Mouse (Mus musculus) neural tube, embryonic 14.5 days (tissue): ENCODE data around the gene Myo1e. TPM values are rescaled to one million over a fixed set of nuclear protein-coding genes. Genes with fewer than 3 reads are reported as not detected.

Experiments used
- ATAC-seq: fragments of 200-750 bp; cut with Nextera tagmentation; 2 replicates; pipeline ENCODE4 v1.8.0; 2017; ENCODE audit warnings: low read depth, mild to moderate bottlenecking, moderate TSS enrichment, moderate library complexity
- H3K27ac ChIP-seq: fragments of 300-500 bp; sonication (generic); 2 replicates; pipeline ENCODE4 v1.5.1; 2014; ENCODE audit warnings: low read depth, mild to moderate bottlenecking, control low read depth, low read length, moderate library complexity, mixed read lengths
- H3K27me3 ChIP-seq: fragments of 300-500 bp; sonication (generic); 2 replicates; pipeline ENCODE4 v1.6.1; 2014; ENCODE audit warnings: low read length; ENCODE audit not compliant: control insufficient read depth, insufficient read depth
- H3K36me3 ChIP-seq: fragments of 300-500 bp; sonication (generic); 2 replicates; pipeline ENCODE4 v1.6.1; 2014; ENCODE audit warnings: low read length, mixed read lengths; ENCODE audit not compliant: control insufficient read depth, insufficient read depth
- H3K4me1 ChIP-seq: fragments of 300-500 bp; sonication (generic); 2 replicates; pipeline ENCODE4 v1.6.1; 2014; ENCODE audit warnings: low read length; ENCODE audit not compliant: control insufficient read depth, insufficient read depth
- H3K4me2 ChIP-seq: fragments of 300-500 bp; sonication (generic); 2 replicates; pipeline ENCODE4 v1.6.1; 2014; ENCODE audit warnings: mild to moderate bottlenecking, low read depth, low read length, control low read depth
- H3K4me3 ChIP-seq: fragments of 300-500 bp; sonication (generic); 2 replicates; pipeline ENCODE4 v1.5.1; 2014; ENCODE audit warnings: low read depth, low read length, control low read depth, mixed read lengths
- H3K9ac ChIP-seq: fragments of 300-500 bp; sonication (generic); replicated peaks from 2 replicates; pipeline ENCODE4 v1.6.1; 2014; ENCODE audit warnings: low read depth, mild to moderate bottlenecking, control low read depth, low read length, mixed read lengths
- H3K9me3 ChIP-seq: fragments of 300-500 bp; sonication (generic); 2 replicates; pipeline ENCODE4 v1.6.1; 2016; ENCODE audit warnings: low read length; ENCODE audit not compliant: control insufficient read depth
- WGBS: fragments of 180-500 bp; shearing (Covaris S2); extraction: QIAGEN DNeasy Blood & Tissue Kit; methylation state at CpG from one replicate; pipeline ENCODE4 v1.1.7; 2014; 5-methylcytosine and 5-hydroxymethylcytosine counted together
- polyA plus RNA-seq: library from polyadenylated mRNA; unstranded; fragments of >200 nt; fragmentation: Nextera tagmentation; extraction: Ambion mirVana; gene quantifications from 2 replicates; pipeline ENCODE4 v1.2.1, GENCODE M21; 2014

Gene Myo1e
- polyA plus RNA-seq, 1 experiment from 2014 or later, result 3.6 TPM

DNA sequence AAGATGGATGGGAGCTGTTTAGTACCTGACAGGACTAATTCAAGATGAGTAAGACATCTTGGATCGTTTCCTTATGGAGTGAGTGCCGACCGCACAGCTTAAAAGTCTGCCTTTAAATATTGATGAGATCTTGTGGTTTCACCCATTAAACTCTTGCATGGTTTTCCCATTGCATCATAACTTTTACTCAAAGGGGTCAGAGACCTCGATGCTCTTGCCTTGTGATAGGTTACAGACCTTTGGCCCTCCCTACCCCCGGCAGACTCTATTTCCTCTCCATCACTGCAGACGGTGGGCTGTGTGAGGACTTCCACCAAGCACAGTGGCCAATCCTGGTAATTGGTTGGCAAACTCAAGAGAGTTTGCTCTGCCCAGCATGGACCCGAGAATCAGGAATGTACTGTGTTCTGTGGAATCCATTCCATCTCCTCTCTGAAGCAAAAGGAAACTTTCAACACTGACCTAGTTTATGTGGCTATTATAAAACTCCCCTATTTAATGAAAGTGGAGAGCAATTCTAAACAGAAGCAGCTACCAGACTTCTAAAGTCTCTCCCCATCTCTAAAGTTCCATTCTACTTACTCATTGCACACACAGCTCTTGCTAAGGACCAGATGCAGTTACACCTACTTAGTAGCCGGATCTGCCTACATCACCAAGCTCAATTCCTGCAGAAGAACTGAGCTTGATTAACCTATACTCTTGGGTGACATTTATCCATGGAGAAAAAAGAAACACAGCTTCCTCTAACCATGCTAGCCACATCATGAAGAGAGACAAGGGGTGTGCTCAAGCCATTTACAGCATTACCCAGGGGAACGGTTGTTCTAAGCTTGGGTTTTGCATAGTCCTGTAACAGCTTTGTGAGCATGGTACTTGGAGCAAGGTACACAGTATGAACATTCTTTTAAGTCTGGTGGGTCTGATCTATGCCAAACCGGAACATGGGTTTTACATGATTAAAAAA lies 25.2 kb downstream of the Myo1e start:
- H3K9ac ChIP-seq, result no peak overlapping the region
- WGBS, result 86% methylated on average over 10 of the region's 10 CpGs
- H3K27ac ChIP-seq, result no peak overlapping the region
- H3K4me2 ChIP-seq, result no peak overlapping the region
- ATAC-seq, result no peak
- no peak overlapping the region for H3K4me3 ChIP-seq
- no peaks in the 10 kb centered on the region for H3K4me1 ChIP-seq
- no peaks in the 10 kb centered on the region for H3K27me3 ChIP-seq
- no peaks in the 10 kb centered on the region for H3K36me3 ChIP-seq
- H3K9me3 ChIP-seq, result no peaks in the 10 kb centered on the region

DNA sequence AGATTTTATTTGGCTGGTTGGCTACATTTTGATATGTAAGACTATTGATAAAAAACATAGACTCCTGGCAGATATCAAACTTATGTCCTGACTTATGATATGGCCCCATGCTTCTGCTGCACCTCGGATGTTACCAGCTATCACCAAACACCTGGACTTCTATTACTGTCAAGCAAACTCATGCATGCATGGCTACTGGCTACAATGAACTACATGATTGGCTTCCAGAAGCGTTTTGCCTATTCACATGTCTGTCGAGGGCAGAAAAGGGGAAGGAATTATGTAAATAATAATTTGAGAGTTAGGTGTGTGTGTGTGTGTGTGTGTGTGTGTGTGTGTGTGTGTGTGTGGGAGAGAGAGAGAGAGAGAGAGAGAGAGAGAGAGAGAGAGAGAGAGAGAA lies 30.0 kb downstream of the Myo1e start:
- Histone ChIP-seq H3K9ac (no peak overlapping the region), H3K9me3 (no peaks in the 10 kb centered on the region), H3K4me2 (no peak overlapping the region), H3K4me3 (no peak overlapping the region), H3K27me3 (no peaks in the 10 kb centered on the region), H3K27ac (no peak overlapping the region), H3K36me3 (no peaks in the 10 kb centered on the region), H3K4me1 (no peaks in the 10 kb centered on the region)
- ATAC-seq, result no peak
- WGBS, result 92% methylated on average over 3 of the region's 3 CpGs

DNA sequence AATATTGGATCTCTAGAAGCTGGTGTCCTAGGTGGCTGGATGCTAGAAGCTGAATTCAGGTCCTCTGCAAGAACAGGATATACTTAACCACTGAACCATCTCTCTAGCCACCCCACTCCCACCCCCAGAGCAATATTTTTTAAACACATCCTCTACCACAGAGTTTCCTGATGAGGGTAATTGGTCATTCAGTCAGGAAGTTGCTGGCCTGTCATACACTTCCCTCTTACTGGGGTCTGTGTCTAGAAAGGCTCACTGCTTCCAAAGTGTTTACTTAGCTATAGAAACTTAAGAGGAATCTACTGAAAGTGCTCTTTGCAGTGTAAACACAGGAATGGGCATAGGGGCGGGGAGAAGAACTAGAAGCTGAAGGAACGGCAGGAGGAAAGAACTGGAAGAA lies 30.4 kb downstream of the Myo1e start:
- H3K4me3 ChIP-seq, result no peak overlapping the region
- H3K36me3 ChIP-seq, result no peaks in the 10 kb centered on the region
- no peaks in the 10 kb centered on the region for H3K4me1 ChIP-seq
- H3K9ac ChIP-seq, result no peak overlapping the region
- no peaks in the 10 kb centered on the region for H3K9me3 ChIP-seq
- H3K27ac ChIP-seq, result no peak overlapping the region
- WGBS, result 76% methylated on average over 2 of the region's 2 CpGs
- no peak overlapping the region for H3K4me2 ChIP-seq
- no peaks in the 10 kb centered on the region for H3K27me3 ChIP-seq
- no peak for ATAC-seq

DNA sequence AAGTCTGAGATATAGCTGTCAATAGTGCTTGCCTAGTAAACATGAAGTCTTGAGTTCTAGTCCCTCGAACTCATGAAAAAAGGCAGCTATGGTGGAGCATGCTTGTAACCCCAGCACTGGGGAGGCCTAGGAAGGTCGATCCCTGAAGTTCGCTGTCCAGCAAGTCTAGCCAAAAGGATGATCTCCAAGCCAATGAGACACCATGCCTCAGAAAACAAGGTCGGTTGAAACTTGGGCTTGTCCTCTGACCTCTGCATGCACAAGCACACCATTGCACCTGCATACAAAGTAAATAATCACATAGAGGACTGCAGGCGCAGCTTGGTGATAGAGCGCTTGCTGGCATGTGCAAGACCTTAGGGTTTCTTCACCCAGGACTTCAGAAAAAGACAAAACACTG lies 31.2 kb downstream of the Myo1e start:
- H3K4me1 ChIP-seq, result no peaks in the 10 kb centered on the region
- 95% methylated on average over 6 of the region's 6 CpGs for WGBS
- H3K9me3 ChIP-seq, result no peaks in the 10 kb centered on the region
- H3K27ac ChIP-seq, result no peak overlapping the region
- H3K27me3 ChIP-seq, result no peaks in the 10 kb centered on the region
- no peak overlapping the region for H3K9ac ChIP-seq
- H3K4me2 ChIP-seq, result no peak overlapping the region
- no peak for ATAC-seq
- no peaks in the 10 kb centered on the region for H3K36me3 ChIP-seq
- H3K4me3 ChIP-seq, result no peak overlapping the region

DNA sequence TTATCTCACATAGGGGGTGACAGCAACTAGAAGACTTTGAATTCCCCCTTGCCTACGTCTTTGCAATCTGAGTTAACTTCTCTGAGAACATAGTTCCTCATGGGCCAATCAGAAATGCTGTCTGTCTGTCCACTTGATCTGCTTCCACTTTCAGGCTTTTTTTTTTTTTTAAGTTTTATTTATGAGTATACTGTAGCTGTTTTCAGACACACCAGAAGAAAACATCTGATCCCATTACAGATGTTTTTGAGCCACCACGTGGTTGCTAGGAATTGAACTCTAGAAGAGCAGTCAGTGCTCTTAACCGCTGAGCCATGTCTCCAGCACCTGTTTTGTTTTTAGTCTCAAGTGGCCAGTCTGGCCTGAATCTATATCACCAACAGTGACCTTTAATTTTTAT lies 32.1 kb downstream of the Myo1e start:
- 86% methylated on average over 3 of the region's 3 CpGs for WGBS
- Histone ChIP-seq H3K9ac (no peak overlapping the region), H3K9me3 (no peaks in the 10 kb centered on the region), H3K4me1 (no peaks in the 10 kb centered on the region), H3K4me2 (no peak overlapping the region), H3K4me3 (no peak overlapping the region), H3K27me3 (no peaks in the 10 kb centered on the region), H3K36me3 (no peaks in the 10 kb centered on the region), H3K27ac (no peak overlapping the region)
- ATAC-seq, result no peak

DNA sequence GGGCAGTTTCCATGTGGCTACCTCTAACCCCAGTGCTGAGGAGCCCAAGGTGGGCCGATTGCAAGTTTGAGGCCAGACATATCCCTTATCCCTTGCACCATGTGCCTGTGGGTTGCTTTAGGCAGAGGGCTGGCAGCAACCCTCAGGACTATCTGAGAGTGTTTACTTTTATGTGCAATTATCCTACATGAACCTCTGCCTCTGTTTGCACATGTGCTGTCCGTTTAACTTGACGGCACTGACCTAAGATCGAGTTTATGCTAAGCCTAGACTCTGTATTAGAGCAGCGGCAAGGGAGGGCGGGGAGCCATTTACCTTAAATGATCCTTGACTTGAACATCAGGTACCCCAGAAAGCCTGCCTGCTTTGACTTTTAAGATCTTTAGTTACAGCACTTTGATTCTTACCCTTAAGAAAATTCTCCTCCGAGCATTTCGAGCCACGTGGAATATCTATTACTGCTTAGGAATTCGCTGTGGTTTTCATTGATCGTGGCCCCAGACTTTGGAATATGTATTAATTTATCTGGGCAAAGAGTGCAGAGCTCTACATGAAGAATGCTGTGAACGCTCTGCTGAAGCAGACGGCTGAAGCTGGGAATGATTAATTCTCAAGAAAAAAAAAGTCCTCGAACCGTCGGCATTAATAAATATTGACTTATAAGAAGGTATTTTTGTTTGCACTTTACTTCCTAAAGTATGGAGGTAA lies 33.7 kb downstream of the Myo1e start:
- Histone ChIP-seq H3K9me3 (no peaks in the 10 kb centered on the region), H3K27ac (no peak overlapping the region), H3K36me3 (no peaks in the 10 kb centered on the region), H3K9ac (no peak overlapping the region), H3K4me1 (no peaks in the 10 kb centered on the region), H3K27me3 (no peaks in the 10 kb centered on the region), H3K4me3 (no peak overlapping the region), H3K4me2 (no peak overlapping the region)
- 81% methylated on average over 16 of the region's 16 CpGs for WGBS
- ATAC-seq, result no peak

DNA sequence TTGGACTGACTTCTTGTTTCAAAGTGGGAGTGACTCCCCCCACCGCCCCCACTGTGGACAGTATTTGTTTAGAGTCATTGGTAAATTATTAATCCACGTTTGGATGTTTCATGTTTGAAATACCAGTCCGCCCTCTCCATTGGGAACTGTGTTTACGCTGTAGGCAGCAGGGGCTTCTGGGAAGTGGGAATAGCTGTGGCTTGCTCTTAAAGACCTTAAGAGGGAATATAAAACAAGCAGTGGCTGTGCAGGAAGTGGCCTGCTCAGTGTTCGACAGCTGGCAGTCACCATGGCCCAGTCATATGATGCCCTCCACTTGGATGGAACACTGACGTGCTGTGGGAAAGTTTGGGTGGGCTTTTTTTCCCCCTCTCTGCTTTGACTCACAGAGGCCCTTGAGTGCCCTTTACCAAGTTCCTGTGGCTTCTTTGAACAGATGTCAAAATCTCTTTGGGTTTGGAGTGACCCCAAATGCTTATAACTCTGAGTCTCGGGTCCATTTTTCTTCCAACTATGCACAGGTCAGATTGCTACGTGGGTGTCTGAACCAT lies 34.3 kb downstream of the Myo1e start:
- 75% methylated on average over 8 of the region's 8 CpGs for WGBS
- Histone ChIP-seq H3K27me3 (no peaks in the 10 kb centered on the region), H3K4me2 (no peak overlapping the region), H3K4me1 (no peaks in the 10 kb centered on the region), H3K4me3 (no peak overlapping the region), H3K9ac (no peak overlapping the region), H3K9me3 (no peaks in the 10 kb centered on the region), H3K27ac (no peak overlapping the region), H3K36me3 (no peaks in the 10 kb centered on the region)
- ATAC-seq, result no peak

DNA sequence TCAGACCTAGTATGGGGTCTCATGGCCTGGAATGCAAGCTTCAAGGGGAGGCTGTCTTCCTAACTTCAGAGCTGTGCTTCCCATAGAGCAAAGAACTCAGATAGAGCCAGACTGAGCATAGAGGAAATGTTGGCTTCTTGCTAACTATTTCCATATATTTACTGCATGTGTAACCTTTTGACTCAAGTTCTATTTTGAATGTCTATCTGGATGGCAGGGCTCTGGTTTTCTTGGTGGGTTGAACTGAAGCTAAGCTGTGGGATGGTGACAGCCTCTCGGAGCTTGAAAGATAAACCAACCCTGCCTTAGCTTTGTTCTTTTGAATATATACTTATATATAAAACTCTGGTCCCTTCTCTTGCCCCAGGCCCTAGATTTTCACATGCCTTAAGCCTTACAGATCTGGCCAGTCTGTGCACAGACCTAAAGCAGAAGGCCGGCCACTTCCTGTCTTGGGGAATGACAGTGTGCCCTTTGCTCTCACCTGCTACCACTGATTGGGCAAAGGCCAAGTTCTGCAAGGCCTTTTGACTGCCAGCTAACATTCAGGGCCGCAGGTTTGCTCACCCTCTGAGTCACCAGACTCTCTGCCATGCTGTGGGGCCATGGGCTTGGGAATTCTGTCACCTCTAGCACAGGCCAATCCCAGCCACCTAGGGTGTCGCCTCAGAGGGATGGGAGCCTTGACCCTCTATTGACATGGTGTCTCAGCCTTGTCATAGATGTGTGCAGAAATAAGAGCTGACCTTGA lies 35.1 kb downstream of the Myo1e start:
- no peak overlapping the region for H3K4me3 ChIP-seq
- no peaks in the 10 kb centered on the region for H3K9me3 ChIP-seq
- no peak overlapping the region for H3K27ac ChIP-seq
- H3K27me3 ChIP-seq, result no peaks in the 10 kb centered on the region
- no peaks in the 10 kb centered on the region for H3K36me3 ChIP-seq
- no peak overlapping the region for H3K9ac ChIP-seq
- H3K4me2 ChIP-seq, result no peak overlapping the region
- ATAC-seq, result no peak
- H3K4me1 ChIP-seq, result no peaks in the 10 kb centered on the region
- 89% methylated on average over 4 of the region's 4 CpGs for WGBS
